9 mouse cellular contexts compared by ENCODE assay signal in the genomic region with DNA sequence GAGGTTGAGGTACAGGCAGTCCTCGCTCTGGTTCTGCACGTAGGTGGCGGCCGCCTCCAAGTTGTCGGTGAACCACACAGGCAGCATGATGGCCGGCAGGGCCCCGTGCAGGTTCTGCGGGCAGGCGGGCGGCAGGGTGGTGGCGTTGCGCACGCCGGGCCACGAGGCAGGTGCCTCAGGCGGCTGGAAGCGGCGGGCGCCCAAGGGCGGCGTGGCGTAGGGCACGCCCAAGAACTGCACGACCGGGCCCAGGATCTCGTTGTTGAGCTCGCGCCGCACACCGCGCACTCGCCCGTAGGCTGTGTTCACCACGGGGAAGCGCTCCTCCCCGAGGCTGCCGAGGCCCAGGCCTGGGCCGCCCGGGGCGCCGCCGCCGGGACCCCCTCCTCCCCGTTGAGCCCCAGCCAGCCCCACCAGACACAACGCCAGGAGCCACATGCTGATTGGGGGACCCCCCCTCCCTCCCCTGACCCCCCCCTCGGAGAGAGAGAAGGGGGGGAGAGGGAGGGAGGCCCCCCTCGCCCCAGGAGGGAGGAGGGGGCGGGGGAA. TPM values are rescaled to one million over a fixed set of nuclear protein-coding genes. Genes with fewer than 3 reads are reported as not detected.
DNase-seq lines count a peak whose midpoint lies in the region; ATAC-seq lines count a peak whose summit lies in the region.
"Had no signal": no experiment of that assay in that cellular context is flagged by ENCODE, and none has a peak within 500 bp of the region (broad histone marks: within the 10 kb centered on the region; RNA-seq: fewer than 3 reads in every experiment).

No protein-coding gene starts in this region.

- peaks cover 48% of the 10 kb centered on the region for H3K4me1 ChIP-seq in hindbrain, embryonic 12.5 days
- peaks cover 58% of the 10 kb centered on the region for H3K4me1 ChIP-seq in liver, embryonic 12.5 days
- peaks cover 45% of the 10 kb centered on the region for H3K4me1 ChIP-seq in neural tube, embryonic 12.5 days

- ATAC-seq in hindbrain, embryonic 12.5 days (ENCODE audit: low FRiP score): no peak
- peak; percentile 31; the same call in 1 of the 2 replicates for ATAC-seq in liver, embryonic 12.5 days
- no peak for ATAC-seq in neural tube, embryonic 12.5 days (ENCODE audit: low FRiP score, low read depth)

- peak overlapping the region; percentile 88 for H3K4me3 ChIP-seq in hindbrain, embryonic 12.5 days
- peak overlapping the region; percentile 44 for H3K4me3 ChIP-seq in liver, embryonic 12.5 days
- peak overlapping the region; percentile 84 for H3K4me3 ChIP-seq in neural tube, embryonic 12.5 days

- H3K9me3 ChIP-seq in hindbrain, embryonic 12.5 days (replicated peaks): no peaks in the 10 kb centered on the region
- H3K9me3 ChIP-seq in liver, embryonic 12.5 days (replicated peaks): no peaks in the 10 kb centered on the region
- H3K9me3 ChIP-seq in neural tube, embryonic 12.5 days: no peaks in the 10 kb centered on the region

- peaks cover 36% of the 10 kb centered on the region for H3K36me3 ChIP-seq in hindbrain, embryonic 12.5 days
- H3K36me3 ChIP-seq in liver, embryonic 12.5 days: 0 out of 2 replicates have a peak, but pooled peaks cover 4% of the 10 kb centered on the region
- peaks cover 36% of the 10 kb centered on the region for H3K36me3 ChIP-seq in neural tube, embryonic 12.5 days

- H3K27ac ChIP-seq in hindbrain, embryonic 12.5 days: peak overlapping the region; percentile 44
- H3K27ac ChIP-seq in liver, embryonic 12.5 days: no peak overlapping the region
- H3K27ac ChIP-seq in neural tube, embryonic 12.5 days: no peak overlapping the region

- H3K4me2 ChIP-seq in hindbrain, embryonic 12.5 days (replicated peaks): peak overlapping the region; percentile 97
- H3K4me2 ChIP-seq in liver, embryonic 12.5 days: peak overlapping the region; percentile 98
- H3K4me2 ChIP-seq in neural tube, embryonic 12.5 days (replicated peaks): peak overlapping the region; percentile 90

- 7% methylated on average over 48 of the region's 48 CpGs for WGBS in hindbrain, embryonic 12.5 days
- 5% methylated on average over 46 of the region's 48 CpGs for WGBS in liver, embryonic 12.5 days (ENCODE audit: insufficient replicate concordance)
- 5% methylated on average over 46 of the region's 48 CpGs for WGBS in neural tube, embryonic 12.5 days

- H3K9ac ChIP-seq in hindbrain, embryonic 12.5 days: peak overlapping the region; percentile 98
- peak overlapping the region; percentile 68 for H3K9ac ChIP-seq in liver, embryonic 12.5 days
- H3K9ac ChIP-seq in neural tube, embryonic 12.5 days: peak overlapping the region; percentile 91

- peak; percentile 52 to 69 for DNase-seq in adrenal gland, adult (ENCODE audit: inconsistent age in 2 of 2, low spot score in 1 of 2)
- no peak for DNase-seq in adrenal gland, adult 18-20 months (ENCODE audit: low spot score in 2 of 2)
- peak; percentile 38 for DNase-seq in right cerebral cortex, postnatal 14 days
- no peak for DNase-seq in right cerebral cortex, postnatal 10 days (ENCODE audit: low spot score in 2 of 2)
- DNase-seq in yolk sac, embryonic 10.5 days (ENCODE audit: low spot score): peak; percentile 22

- peaks cover 12% of the 10 kb centered on the region; the same call in 1 of the 2 replicates for H3K27me3 ChIP-seq in hindbrain, embryonic 12.5 days
- H3K27me3 ChIP-seq in liver, embryonic 12.5 days (replicated peaks): peaks cover 82% of the 10 kb centered on the region
- peaks cover 7% of the 10 kb centered on the region for H3K27me3 ChIP-seq in neural tube, embryonic 12.5 days (replicated peaks)

RNA-seq across cellular contexts. Expression of a gene that starts 3.5 kb away (rescaled TPM):
- total RNA-seq in adrenal gland, adult 18-20 months (2021): 10 to 100 TPM; 19.7 to 24.9 TPM
- polyA plus RNA-seq in hindbrain, embryonic 12.5 days (2016; fragmentation: Nextera tagmentation; extraction: Ambion mirVana): 14.7 and 14.9 TPM in 2 replicates
- 1.3 and 1.4 TPM in 2 replicates for polyA plus RNA-seq in liver, embryonic 12.5 days (2016; fragmentation: Nextera tagmentation; extraction: Ambion mirVana)
- polyA plus RNA-seq in neural tube, embryonic 12.5 days (2016; fragmentation: Nextera tagmentation; extraction: Ambion mirVana): 14.1 and 16.6 TPM in 2 replicates

RNA-seq across cellular contexts. Expression of a gene that starts 4.2 kb away (rescaled TPM):
- total RNA-seq in adrenal gland, adult 18-20 months (2021): 100 to 1,000 TPM; 145 TPM
- polyA plus RNA-seq in hindbrain, embryonic 12.5 days (2016; fragmentation: Nextera tagmentation; extraction: Ambion mirVana): 268 and 314 TPM in 2 replicates
- 330 and 338 TPM in 2 replicates for polyA plus RNA-seq in liver, embryonic 12.5 days (2016; fragmentation: Nextera tagmentation; extraction: Ambion mirVana)
- polyA plus RNA-seq in neural tube, embryonic 12.5 days (2016; fragmentation: Nextera tagmentation; extraction: Ambion mirVana): 325 and 328 TPM in 2 replicates

RNA-seq across cellular contexts. Expression of a gene that starts 12.1 kb away (rescaled TPM):
- total RNA-seq in adrenal gland, adult 18-20 months (2021): not detected
- 0.21 and 0.46 TPM in 2 replicates for polyA plus RNA-seq in hindbrain, embryonic 12.5 days (2016; fragmentation: Nextera tagmentation; extraction: Ambion mirVana)
- not detected in 2 replicates for polyA plus RNA-seq in liver, embryonic 12.5 days (2016; fragmentation: Nextera tagmentation; extraction: Ambion mirVana)
- 0.52 TPM in 1 of 2 replicates, not detected in the other for polyA plus RNA-seq in neural tube, embryonic 12.5 days (2016; fragmentation: Nextera tagmentation; extraction: Ambion mirVana)
- total RNA-seq: heart, postnatal 10 days had no signal

RNA-seq across cellular contexts. Expression of a gene that starts 12.1 kb away (rescaled TPM):
- total RNA-seq in adrenal gland, adult 18-20 months (2021): 10 to 100 TPM; 38.2 to 46.2 TPM
- polyA plus RNA-seq in hindbrain, embryonic 12.5 days (2016; fragmentation: Nextera tagmentation; extraction: Ambion mirVana): 74.9 and 87.3 TPM in 2 replicates
- polyA plus RNA-seq in liver, embryonic 12.5 days (2016; fragmentation: Nextera tagmentation; extraction: Ambion mirVana): 37.0 and 37.7 TPM in 2 replicates
- 64.4 and 69.9 TPM in 2 replicates for polyA plus RNA-seq in neural tube, embryonic 12.5 days (2016; fragmentation: Nextera tagmentation; extraction: Ambion mirVana)

RNA-seq across cellular contexts. Expression of a gene that starts 15.8 kb away (rescaled TPM):
- total RNA-seq in adrenal gland, adult 18-20 months (2021): not detected
- polyA plus RNA-seq in hindbrain, embryonic 12.5 days (2016; fragmentation: Nextera tagmentation; extraction: Ambion mirVana): 0.14 TPM in 1 of 2 replicates, not detected in the other
- polyA plus RNA-seq in liver, embryonic 12.5 days (2016; fragmentation: Nextera tagmentation; extraction: Ambion mirVana): not detected in 2 replicates
- not detected in 2 replicates for polyA plus RNA-seq in neural tube, embryonic 12.5 days (2016; fragmentation: Nextera tagmentation; extraction: Ambion mirVana)
- total RNA-seq: heart, postnatal 10 days had no signal

Comparison
In these comparisons a context has a peak if more than half of its experiments do, and no peak if none do; other contexts are left out.
1. DNase-seq: peak in adrenal gland, adult (2 of 2), right cerebral cortex, postnatal 14 days (single experiment) and yolk sac, embryonic 10.5 days (single experiment); none in adrenal gland, adult 18-20 months (0 of 2) and right cerebral cortex, postnatal 10 days (0 of 2).
2. Peak in every context shown above with its lines, with median percentiles within 50 percentile points of each other: H3K4me2 ChIP-seq, H3K4me3 ChIP-seq and H3K9ac ChIP-seq.